Mouse (Mus musculus) WW6 (cell line): ENCODE results near the gene Cyb5d1.

Source experiments
- DNase-seq: peaks from one replicate; pipeline ENCODE4 v3.0.0-alpha.2; 2013; ENCODE audit warnings: low read depth, low spot score

The Cyb5d1 gene

GRCm38 (mm10) chr11:69362021-69362420, 33.4 kb downstream of the Cyb5d1 start:
- no peak for DNase-seq

- no peak for DNase-seq
Measured at GRCm38 (mm10) chr11:69357690-69358089, 37.7 kb downstream of the Cyb5d1 start.

- no peak for DNase-seq
Measured at GRCm38 (mm10) chr11:69356544-69356943, 38.9 kb downstream of the Cyb5d1 start.

GRCm38 (mm10) chr11:69346441-69346840, 49.0 kb downstream of the Cyb5d1 start:
- DNase-seq = no peak
